ENCODE assay signal across 8 mouse cellular contexts in genomic region chr14:12283641-12284040, GRCm38 (mm10). TPM values are rescaled to one million over a fixed set of nuclear protein-coding genes. Genes with fewer than 3 reads are reported as not detected.
DNase-seq lines count a peak whose midpoint lies in the region; ATAC-seq and TF ChIP-seq lines count a peak whose summit lies in the region.

Gene Gm49355, plus strand, starts transcription at chr14:12283976.

- peak within 1 kb of the TSS; percentile 94 for H3K27ac ChIP-seq in heart, embryonic 10.5 days
- peak within 1 kb of the TSS; percentile 83 for H3K27ac ChIP-seq in forebrain, embryonic 14.5 days (ENCODE audit: low read depth, low read length)
- H3K27ac ChIP-seq in liver, embryonic 15.5 days (replicated peaks), result peak within 1 kb of the TSS; percentile 87

- H3K79me2 ChIP-seq in C2C12 (ENCODE audit: control insufficient read depth, insufficient read depth), result peaks cover 10% of the 10 kb centered on the region

- peak within 1 kb of the TSS; percentile 80 for H3K4me3 ChIP-seq in heart, embryonic 10.5 days
- peak within 1 kb of the TSS; percentile 80 for H3K4me3 ChIP-seq in C2C12 (ENCODE audit: insufficient read depth, poor library complexity, severe bottlenecking)
- peak within 1 kb of the TSS; percentile 87 for H3K4me3 ChIP-seq in forebrain, embryonic 14.5 days (ENCODE audit: low read depth, low read length)
- peak within 1 kb of the TSS; percentile 79 for H3K4me3 ChIP-seq in liver, embryonic 15.5 days (replicated peaks)

- no peaks in the 10 kb centered on the region for H3K36me3 ChIP-seq in heart, embryonic 10.5 days
- peaks cover 5% of the 10 kb centered on the region for H3K36me3 ChIP-seq in C2C12 (ENCODE audit: control insufficient read depth, insufficient read depth)
- no peaks in the 10 kb centered on the region for H3K36me3 ChIP-seq in forebrain, embryonic 14.5 days (ENCODE audit: control insufficient read depth, insufficient read depth, low read length)
- H3K36me3 ChIP-seq in liver, embryonic 15.5 days (replicated peaks), result no peaks in the 10 kb centered on the region

- peak within 1 kb of the TSS; percentile 72 for H3K4me2 ChIP-seq in forebrain, embryonic 14.5 days (ENCODE audit: low read length)
- peak within 1 kb of the TSS; percentile 78 for H3K4me2 ChIP-seq in liver, embryonic 15.5 days

- ATAC-seq in forebrain, embryonic 14.5 days, result no peak
- ATAC-seq in liver, embryonic 15.5 days (ENCODE audit: insufficient read depth), result no peak
- no peak for ATAC-seq in frontal cortex, adult (ENCODE audit: low TSS enrichment)
- ATAC-seq in megakaryocyte-erythroid progenitor cell, adult 5-6 weeks (replicated peaks; ENCODE audit: low FRiP score, low TSS enrichment, poor library complexity, severe bottlenecking), result no peak

- no peaks in the 10 kb centered on the region for H3K27me3 ChIP-seq in heart, embryonic 10.5 days (ENCODE audit: insufficient read depth, poor library complexity, severe bottlenecking)
- no peaks in the 10 kb centered on the region for H3K27me3 ChIP-seq in C2C12 (ENCODE audit: control insufficient read depth, insufficient read depth, insufficient read length)
- no peaks in the 10 kb centered on the region for H3K27me3 ChIP-seq in forebrain, embryonic 14.5 days (replicated peaks; ENCODE audit: control insufficient read depth, insufficient read depth, low read length)
- peaks cover 5% of the 10 kb centered on the region for H3K27me3 ChIP-seq in liver, embryonic 15.5 days

- H3K79me3 ChIP-seq in C2C12 (ENCODE audit: low read depth), result no peaks in the 10 kb centered on the region

- H3K9me3 ChIP-seq in heart, embryonic 10.5 days, result no peaks in the 10 kb centered on the region
- no peaks in the 10 kb centered on the region for H3K9me3 ChIP-seq in forebrain, embryonic 14.5 days (replicated peaks; ENCODE audit: control insufficient read depth, low read length)
- H3K9me3 ChIP-seq in liver, embryonic 15.5 days (replicated peaks), result no peaks in the 10 kb centered on the region

- peak within 1 kb of the TSS; percentile 88 for H3K9ac ChIP-seq in forebrain, embryonic 14.5 days (ENCODE audit: low read length)
- H3K9ac ChIP-seq in liver, embryonic 15.5 days, result peak within 1 kb of the TSS; percentile 82

- TF ChIP-seq CTCF in C2C12 (IDR thresholded peaks at IDR 0.05; ENCODE audit: control insufficient read depth, insufficient read depth, insufficient read length), result no peak

- H3ac ChIP-seq in C2C12 (ENCODE audit: control insufficient read depth, insufficient read length, low read depth), result peak within 1 kb of the TSS; percentile 82

- DNase-seq in heart, embryonic 10.5 days (ENCODE audit: low spot score), result no peak
- DNase-seq in heart, postnatal 4 days, result no peak
- no peak for DNase-seq in forebrain, embryonic 14.5 days (ENCODE audit: low spot score)
- DNase-seq in testis, postnatal 14 days (ENCODE audit: low spot score), result no peak

- H3K4me1 ChIP-seq in heart, embryonic 10.5 days, result no peaks in the 10 kb centered on the region
- 0 out of 2 replicates have a peak, but pooled peaks cover 3% of the 10 kb centered on the region for H3K4me1 ChIP-seq in forebrain, embryonic 14.5 days (ENCODE audit: control insufficient read depth, insufficient read depth, low read length)
- H3K4me1 ChIP-seq in liver, embryonic 15.5 days (replicated peaks), result no peaks in the 10 kb centered on the region

- WGBS in heart, embryonic 10.5 days, result 83% methylated on average over 6 of the region's 6 CpGs
- 79% methylated on average over 6 of the region's 6 CpGs for WGBS in forebrain, embryonic 14.5 days
- WGBS in liver, embryonic 15.5 days (ENCODE audit: insufficient replicate concordance), result 62% methylated on average over 6 of the region's 6 CpGs

TF ChIP-seq in C2C12, 6 proteins besides CTCF, POLR2A, EP300 and RAD21:
- no peak for TF ChIP-seq MYOD1 (IDR thresholded peaks at IDR 0.05; ENCODE audit: control insufficient read depth, insufficient read length, low read depth)
- no peak for TF ChIP-seq MYOG (IDR thresholded peaks at IDR 0.05; ENCODE audit: control insufficient read depth, extremely low read depth, insufficient read length)
- no peak for TF ChIP-seq USF1 (IDR thresholded peaks at IDR 0.05; ENCODE audit: low read depth)
- TF ChIP-seq FOSL1 (IDR thresholded peaks at IDR 0.05; ENCODE audit: insufficient read depth, low read length, poor library complexity, severe bottlenecking), result no peak

RNA-seq across cellular contexts. Expression of gene Gm49355, which starts in this region (rescaled TPM):
- polyA plus RNA-seq in heart, embryonic 10.5 days (2016; fragmentation: Nextera tagmentation; extraction: Ambion mirVana), result 0.14 and 0.20 TPM in 2 replicates
- under 1 TPM; 0.14 to 0.19 TPM for total RNA-seq in heart, postnatal 4 days (2021)
- polyA plus RNA-seq in C2C12 (2012; fragmentation: generic; extraction: Trizol), result not detected
- polyA plus RNA-seq in forebrain, embryonic 14.5 days (2014; fragmentation: Nextera tagmentation; extraction: Ambion mirVana), result 0.15 and 0.18 TPM in 2 replicates
- polyA plus RNA-seq in liver, embryonic 15.5 days (2015; fragmentation: Nextera tagmentation; extraction: Ambion mirVana), result 0.03 and 0.10 TPM in 2 replicates
- total RNA-seq in megakaryocyte-erythroid progenitor cell, adult 5-6 weeks (2014; fragmentation: Nextera tagmentation), result not detected in 2 replicates
- total RNA-seq in megakaryocyte-erythroid progenitor cell, adult 5-6 weeks (2017), result not detected in 2 replicates
